ENCODE assay signal across 17 mouse cellular contexts in genomic region chr11:6726921-6727320, GRCm38 (mm10).
"Had no signal": no experiment of that assay in that cellular context is flagged by ENCODE, and none has a peak within 500 bp of the region (broad histone marks: within the 10 kb centered on the region; RNA-seq: fewer than 3 reads in every experiment).

No protein-coding gene starts in this region.

- H3K36me3 ChIP-seq: neural tube, embryonic 12.5 days; neural tube, embryonic 13.5 days; neural tube, embryonic 15.5 days; stomach, embryonic 15.5 days had no signal

- H3K4me3 ChIP-seq: neural tube, embryonic 12.5 days; neural tube, embryonic 13.5 days; neural tube, embryonic 15.5 days; stomach, embryonic 15.5 days had no signal

- H3K9me3 ChIP-seq: neural tube, embryonic 12.5 days; neural tube, embryonic 13.5 days; neural tube, embryonic 15.5 days; stomach, embryonic 15.5 days had no signal

- H3K27ac ChIP-seq: neural tube, embryonic 12.5 days; neural tube, embryonic 13.5 days; neural tube, embryonic 15.5 days; stomach, embryonic 15.5 days; stomach, postnatal 0 days had no signal

- H3K4me1 ChIP-seq: neural tube, embryonic 12.5 days; neural tube, embryonic 13.5 days; neural tube, embryonic 15.5 days; stomach, embryonic 15.5 days had no signal

- DNase-seq: retina, postnatal 1 day; right cerebral cortex, adult 18-20 months; right cerebral cortex, postnatal 14 days; right cerebral cortex, postnatal 25 days; right cerebral cortex, postnatal 4 days; spleen, adult 18-20 months; thymus, adult 18-20 months; thymus, adult 2 months; thymus, postnatal 14 days; thymus, postnatal 25 days; thymus, postnatal 36 days; thymus, postnatal 4 days had no signal

- H3K27me3 ChIP-seq: neural tube, embryonic 12.5 days; neural tube, embryonic 13.5 days; neural tube, embryonic 15.5 days; stomach, embryonic 15.5 days had no signal
